Mouse (Mus musculus) kidney, embryonic 15.5 days (tissue): ENCODE results near the gene Ywhah. TPM values are rescaled to one million over a fixed set of nuclear protein-coding genes. Genes with fewer than 3 reads are reported as not detected.
A peak's percentile ranks its signal among the peaks of the same experiment; 100 is the strongest.
"Not testable (repeated sequence)": the region's sequence is repeated elsewhere in the genome, so short reads cannot be mapped to it uniquely, and the experiment has no call there.

ENCODE experiments used
- ATAC-seq: fragments of 200-750 bp; cut with Nextera tagmentation; replicated peaks from 2 replicates; pipeline ENCODE4 v1.8.0; 2017; ENCODE audit warnings: moderate TSS enrichment; ENCODE audit not compliant: low FRiP score
- H3K27ac ChIP-seq: fragments of 300-500 bp; sonication (generic); 2 replicates; pipeline ENCODE4 v1.5.1; 2015; ENCODE audit warnings: mild to moderate bottlenecking, inconsistent platforms
- H3K27me3 ChIP-seq: fragments of 300-500 bp; sonication (generic); 2 replicates; pipeline ENCODE4 v1.6.1; 2015; ENCODE audit warnings: inconsistent platforms
- H3K36me3 ChIP-seq: fragments of 300-500 bp; sonication (generic); 2 replicates; pipeline ENCODE4 v1.6.1; 2015; ENCODE audit warnings: inconsistent platforms
- H3K4me1 ChIP-seq: fragments of 300-500 bp; sonication (generic); 2 replicates; pipeline ENCODE4 v1.6.1; 2015; ENCODE audit warnings: inconsistent platforms
- H3K4me2 ChIP-seq: fragments of 300-500 bp; sonication (generic); 2 replicates; pipeline ENCODE4 v1.6.1; 2015; ENCODE audit warnings: moderate library complexity, mild to moderate bottlenecking, inconsistent platforms
- H3K4me3 ChIP-seq: fragments of 300-500 bp; sonication (generic); replicated peaks from 2 replicates; pipeline ENCODE4 v1.5.1; 2015; ENCODE audit warnings: mild to moderate bottlenecking, inconsistent platforms
- H3K9ac ChIP-seq: fragments of 300-500 bp; sonication (generic); 2 replicates; pipeline ENCODE4 v1.6.1; 2015; ENCODE audit warnings: mild to moderate bottlenecking, inconsistent platforms
- H3K9me3 ChIP-seq: fragments of 300-500 bp; sonication (generic); replicated peaks from 2 replicates; pipeline ENCODE4 v1.6.1; 2016; ENCODE audit warnings: inconsistent platforms
- WGBS: fragments of 180-500 bp; shearing (Covaris S2); methylation state at CpG from one replicate; pipeline ENCODE4 v1.1.7; 2015; ENCODE audit warnings: mixed read lengths; 5-methylcytosine and 5-hydroxymethylcytosine counted together
- polyA plus RNA-seq: library from polyadenylated mRNA; unstranded; fragments of >200 nt; fragmentation: Nextera tagmentation; extraction: Ambion mirVana; gene quantifications from 2 replicates; pipeline ENCODE4 v1.2.1, GENCODE M21; 2015

Ywhah gene
- polyA plus RNA-seq, 1 experiment from 2014 or later = 362 TPM

GRCm38 (mm10) chr5:33015579-33015978, 3.0 kb upstream of the Ywhah start:
- H3K27ac ChIP-seq = no peak overlapping the region
- H3K4me3 ChIP-seq = no peak overlapping the region
- peaks cover 30% of the 10 kb centered on the region for H3K4me1 ChIP-seq
- no peak overlapping the region for H3K9ac ChIP-seq
- H3K9me3 ChIP-seq = no peaks in the 10 kb centered on the region
- no peak overlapping the region for H3K4me2 ChIP-seq
- no peaks in the 10 kb centered on the region for H3K36me3 ChIP-seq
- no peak for ATAC-seq
- no peaks in the 10 kb centered on the region for H3K27me3 ChIP-seq
- 80% methylated on average over 5 of the region's 5 CpGs for WGBS

- peak; percentile 54 for ATAC-seq
- H3K4me3 ChIP-seq = peak overlapping the region; percentile 90
- 3% methylated on average over 15 of the region's 15 CpGs for WGBS
- H3K9me3 ChIP-seq = no peaks in the 10 kb centered on the region
- H3K4me2 ChIP-seq = peak overlapping the region; percentile 75
- peak overlapping the region; percentile 100 for H3K27ac ChIP-seq
- peaks cover 20% of the 10 kb centered on the region for H3K36me3 ChIP-seq
- H3K4me1 ChIP-seq = peaks cover 28% of the 10 kb centered on the region
- H3K9ac ChIP-seq = peak overlapping the region; percentile 77
- H3K27me3 ChIP-seq = no peaks in the 10 kb centered on the region
These were observed 441 bp upstream of the Ywhah start for GRCm38 (mm10) chr5:33018189-33018560.

GRCm38 (mm10) chr5:33019426-33019821, 808 bp downstream of the Ywhah start:
- ATAC-seq = no peak
- Histone ChIP-seq H3K9me3 (no peaks in the 10 kb centered on the region), H3K4me2 (peak overlapping the region; percentile 75), H3K4me1 (peaks cover 37% of the 10 kb centered on the region), H3K27me3 (no peaks in the 10 kb centered on the region), H3K36me3 (peaks cover 29% of the 10 kb centered on the region), H3K9ac (peak overlapping the region; percentile 96), H3K27ac (peak overlapping the region; percentile 100), H3K4me3 (peak overlapping the region; percentile 90)
- WGBS = under 1% methylated on average over 12 of the region's 12 CpGs

GRCm38 (mm10) chr5:33021622-33022021, 3.0 kb downstream of the Ywhah start:
- peaks cover 37% of the 10 kb centered on the region for H3K4me1 ChIP-seq
- H3K4me2 ChIP-seq = no peak overlapping the region
- ATAC-seq = no peak
- H3K4me3 ChIP-seq = no peak overlapping the region
- no peak overlapping the region for H3K9ac ChIP-seq
- H3K27ac ChIP-seq = no peak overlapping the region
- no peaks in the 10 kb centered on the region for H3K27me3 ChIP-seq
- no peaks in the 10 kb centered on the region for H3K9me3 ChIP-seq
- peaks cover 48% of the 10 kb centered on the region for H3K36me3 ChIP-seq
- 89% methylated on average over 2 of the region's 2 CpGs for WGBS

- Histone ChIP-seq H3K27me3 (no peaks in the 10 kb centered on the region), H3K4me2 (no peak overlapping the region), H3K4me3 (no peak overlapping the region), H3K4me1 (peaks cover 28% of the 10 kb centered on the region), H3K9me3 (no peaks in the 10 kb centered on the region), H3K27ac (no peak overlapping the region), H3K36me3 (peaks cover 54% of the 10 kb centered on the region), H3K9ac (no peak overlapping the region)
- 92% methylated on average over 4 of the region's 4 CpGs for WGBS
- no peak for ATAC-seq
These were observed 4.7 kb downstream of the Ywhah start for GRCm38 (mm10) chr5:33023337-33023736.

GRCm38 (mm10) chr5:33024474-33024873, 5.9 kb downstream of the Ywhah start:
- no peak overlapping the region for H3K4me3 ChIP-seq
- H3K27ac ChIP-seq = no peak overlapping the region
- H3K9me3 ChIP-seq = no peaks in the 10 kb centered on the region
- peaks cover 65% of the 10 kb centered on the region for H3K36me3 ChIP-seq
- H3K4me2 ChIP-seq = no peak overlapping the region
- peaks cover 27% of the 10 kb centered on the region for H3K4me1 ChIP-seq
- 33% methylated on average over 5 of the region's 5 CpGs for WGBS
- H3K27me3 ChIP-seq = no peaks in the 10 kb centered on the region
- no peak overlapping the region for H3K9ac ChIP-seq
- ATAC-seq = no peak

GRCm38 (mm10) chr5:33028656-33029055, 10.0 kb downstream of the Ywhah start:
- H3K27ac ChIP-seq = no peak overlapping the region
- H3K27me3 ChIP-seq = no peaks in the 10 kb centered on the region
- H3K36me3 ChIP-seq = peaks cover 44% of the 10 kb centered on the region
- H3K4me1 ChIP-seq = peaks cover 7% of the 10 kb centered on the region
- H3K9me3 ChIP-seq = no peaks in the 10 kb centered on the region
- WGBS = 79% methylated on average over 2 of the region's 2 CpGs
- no peak overlapping the region for H3K9ac ChIP-seq
- ATAC-seq = no peak
- H3K4me3 ChIP-seq = no peak overlapping the region
- H3K4me2 ChIP-seq = no peak overlapping the region

- ATAC-seq = no peak
- WGBS = 65% methylated on average over 4 of the region's 4 CpGs
- H3K27ac ChIP-seq = no peak overlapping the region
- H3K4me1 ChIP-seq = peaks cover 6% of the 10 kb centered on the region; the same call in 1 of the 2 replicates
- no peak overlapping the region for H3K9ac ChIP-seq
- H3K9me3 ChIP-seq = no peaks in the 10 kb centered on the region
- H3K4me2 ChIP-seq = no peak overlapping the region
- H3K27me3 ChIP-seq = no peaks in the 10 kb centered on the region
- H3K36me3 ChIP-seq = peaks cover 28% of the 10 kb centered on the region
- no peak overlapping the region for H3K4me3 ChIP-seq
These were observed 12.0 kb downstream of the Ywhah start for GRCm38 (mm10) chr5:33030425-33031175.

- WGBS = 80% methylated on average over 10 of the region's 10 CpGs
These were observed 13.6 kb downstream of the Ywhah start for GRCm38 (mm10) chr5:33032036-33032773.

GRCm38 (mm10) chr5:33033121-33033520, 14.5 kb downstream of the Ywhah start:
- peaks cover 15% of the 10 kb centered on the region for H3K36me3 ChIP-seq
- ATAC-seq = peak; percentile 80
- WGBS = 2% methylated on average over 4 of the region's 4 CpGs

More at GRCm38 (mm10) chr5:33032036-33032773, 13.6 kb downstream of the Ywhah start:
- H3K4me1 ChIP-seq = peaks cover 6% of the 10 kb centered on the region; the same call in 1 of the 2 replicates
- H3K27ac ChIP-seq = no peak overlapping the region
- H3K9me3 ChIP-seq = no peaks in the 10 kb centered on the region
- no peak for ATAC-seq
- H3K4me3 ChIP-seq = no peak overlapping the region
- no peak overlapping the region for H3K4me2 ChIP-seq
- H3K27me3 ChIP-seq = no peaks in the 10 kb centered on the region
- H3K36me3 ChIP-seq = peaks cover 19% of the 10 kb centered on the region
- no peak overlapping the region for H3K9ac ChIP-seq

GRCm38 (mm10) chr5:33033633-33034032, 15.0 kb downstream of the Ywhah start:
- ATAC-seq, H3K4me3 ChIP-seq, H3K9ac ChIP-seq, H3K27me3 ChIP-seq, H3K4me2 ChIP-seq, H3K27ac ChIP-seq, H3K9me3 ChIP-seq, H3K4me1 ChIP-seq: not testable (repeated sequence)
- WGBS = 44% methylated on average over 8 of the region's 8 CpGs
- peaks cover 11% of the 10 kb centered on the region for H3K36me3 ChIP-seq

More at GRCm38 (mm10) chr5:33033121-33033520, 14.5 kb downstream of the Ywhah start:
- no peak overlapping the region for H3K9ac ChIP-seq
- H3K4me2 ChIP-seq = no peak overlapping the region
- H3K4me1 ChIP-seq = peaks cover 6% of the 10 kb centered on the region; the same call in 1 of the 2 replicates
- H3K9me3 ChIP-seq = no peaks in the 10 kb centered on the region
- H3K4me3 ChIP-seq = no peak overlapping the region
- no peaks in the 10 kb centered on the region for H3K27me3 ChIP-seq
- H3K27ac ChIP-seq = no peak overlapping the region

GRCm38 (mm10) chr5:33034100-33034499, 15.5 kb downstream of the Ywhah start:
- peaks cover 6% of the 10 kb centered on the region for H3K36me3 ChIP-seq
- H3K27ac ChIP-seq = no peak overlapping the region
- no peak overlapping the region for H3K9ac ChIP-seq
- 15% methylated on average over 7 of the region's 7 CpGs for WGBS
- H3K9me3 ChIP-seq = no peaks in the 10 kb centered on the region
- H3K27me3 ChIP-seq = no peaks in the 10 kb centered on the region
- peaks cover 6% of the 10 kb centered on the region; the same call in 1 of the 2 replicates for H3K4me1 ChIP-seq
- no peak overlapping the region for H3K4me2 ChIP-seq
- ATAC-seq = no peak; the same call in 1 of the 2 replicates
- no peak overlapping the region for H3K4me3 ChIP-seq
